Mouse (Mus musculus): ENCODE results near the gene Mageb3. TPM values are rescaled to one million over a fixed set of nuclear protein-coding genes. Genes with fewer than 3 reads are reported as not detected.

Gene Mageb3
- total RNA-seq (2012; rRNA removed), result not detected in 2 replicates
- under 1 TPM in 1 of 2 experiments, not detected in 1; 0.03 TPM for polyA plus RNA-seq (2012; ENCODE audit: insufficient read depth in 1 of 2, insufficient read length in 2 of 2, low read depth in 1 of 2, low replicate concordance in 2 of 2, missing spikeins in 1 of 2)

- H3K27ac ChIP-seq (ENCODE audit: control insufficient read depth, low read depth, low read length), result peak within 1 kb of the TSS; percentile 98
- peak within 1 kb of the TSS; percentile 73 to 100 for H3K4me3 ChIP-seq (ENCODE audit: control insufficient read depth in 1 of 2, insufficient read depth in 1 of 2, low read depth in 2 of 2, low read length in 2 of 2)
- H3K9ac ChIP-seq (ENCODE audit: control insufficient read depth, low read depth, low read length, poor library complexity, severe bottlenecking), result peak within 1 kb of the TSS; percentile 98
- peaks cover 31% of the 10 kb centered on the region for H3K79me2 ChIP-seq (ENCODE audit: control insufficient read depth, insufficient read depth, low read length, poor library complexity)
- peaks cover 0 to 3% of the 10 kb centered on the region in 2 experiments; a peak in 2 of 4 replicates for H3K4me1 ChIP-seq (ENCODE audit: control insufficient read depth in 1 of 2, insufficient read depth in 2 of 2, low read length in 2 of 2)
- peaks cover 2 to 14% of the 10 kb centered on the region in 2 experiments; a peak in 3 of 4 replicates for H3K36me3 ChIP-seq (ENCODE audit: control insufficient read depth in 1 of 2, insufficient read depth in 2 of 2, low read length in 2 of 2)
- no peaks in the 10 kb centered on the region for H3K9me3 ChIP-seq (replicated peaks; ENCODE audit: insufficient read depth, low read length)
- peak; percentile 96 for DNase-seq (ENCODE audit: low read depth, low spot score)
- H3K27me3 ChIP-seq (ENCODE audit: control insufficient read depth in 1 of 2, insufficient read depth in 2 of 2, low read length in 2 of 2), result no peaks in the 10 kb centered on the region
- no peak; the same call in 1 of the 2 replicates for TF ChIP-seq SIN3A (IDR thresholded peaks at IDR 0.05; ENCODE audit: low read length)
- TF ChIP-seq MAFK (IDR thresholded peaks at IDR 0.05; ENCODE audit: borderline replicate concordance, low read depth, low read length), result no peak
- peak; percentile 66; the same call in 1 of the 2 replicates for TF ChIP-seq TBP (IDR thresholded peaks at IDR 0.05; ENCODE audit: low read depth, low read length)
- TF ChIP-seq NRF1 (IDR thresholded peaks at IDR 0.05; ENCODE audit: insufficient read depth, low read depth, low read length, poor library complexity, severe bottlenecking), result 0 out of 2 replicates have a peak, but pooled peaks have one; percentile 43
- no peak for TF ChIP-seq MAZ (IDR thresholded peaks at IDR 0.05; ENCODE audit: low read depth, low read length)
- no peak for TF ChIP-seq POLR2AphosphoS5 (IDR thresholded peaks at IDR 0.05; ENCODE audit: borderline replicate concordance, low read depth, low read length)
- TF ChIP-seq MYC (IDR thresholded peaks at IDR 0.05; ENCODE audit: low read depth, low read length), result no peak
- no peak for TF ChIP-seq ZKSCAN1 (IDR thresholded peaks at IDR 0.05; ENCODE audit: low read depth, low read length)
- no peak for TF ChIP-seq ETS1 (IDR thresholded peaks at IDR 0.05; ENCODE audit: low read depth, low read length)
- TF ChIP-seq HCFC1 (IDR thresholded peaks at IDR 0.05; ENCODE audit: low read depth, low read length), result peak; percentile 80
- TF ChIP-seq POLR2A (IDR thresholded peaks at IDR 0.05; ENCODE audit: control insufficient read depth in 1 of 2, insufficient read depth in 1 of 2, low read depth in 1 of 2, low read length in 2 of 2, poor library complexity in 1 of 2), result peak; percentile 90 to 94
- TF ChIP-seq USF2 (IDR thresholded peaks at IDR 0.05; ENCODE audit: borderline replicate concordance in 1 of 2, insufficient read depth in 1 of 2, low read depth in 1 of 2, low read length in 2 of 2), result no peak
- TF ChIP-seq JUND (IDR thresholded peaks at IDR 0.05; ENCODE audit: low read depth, low read length), result no peak
- peak; percentile 91 for TF ChIP-seq NELFE (IDR thresholded peaks at IDR 0.05; ENCODE audit: low read depth, low read length)
- TF ChIP-seq RAD21 (IDR thresholded peaks at IDR 0.05; ENCODE audit: low read depth, low read length), result no peak
- TF ChIP-seq POLR2AphosphoS2 (IDR thresholded peaks at IDR 0.05; ENCODE audit: low read length), result peak; percentile 76
- TF ChIP-seq ZC3H11A (IDR thresholded peaks at IDR 0.05; ENCODE audit: low read depth, low read length), result no peak
- TF ChIP-seq ZNF384 (IDR thresholded peaks at IDR 0.05; ENCODE audit: low read depth, low read length), result no peak
- TF ChIP-seq MXI1 (IDR thresholded peaks at IDR 0.05; ENCODE audit: low read depth, low read length), result no peak; the same call in 1 of the 2 replicates
- TF ChIP-seq MEF2A (IDR thresholded peaks at IDR 0.05; ENCODE audit: extremely low read depth, insufficient replicate concordance, low read depth, low read length, poor library complexity, severe bottlenecking), result no peak
- TF ChIP-seq TAL1 (IDR thresholded peaks at IDR 0.05; ENCODE audit: low read length), result no peak
- peak; percentile 72 for TF ChIP-seq ZMIZ1 (IDR thresholded peaks at IDR 0.05; ENCODE audit: low read depth, low read length)
- TF ChIP-seq E2F4 (IDR thresholded peaks at IDR 0.05; ENCODE audit: borderline replicate concordance, low read depth, low read length), result peak; percentile 86; the same call in 1 of the 2 replicates
- TF ChIP-seq EP300 (IDR thresholded peaks at IDR 0.05; ENCODE audit: low read depth in 1 of 2, low read length in 2 of 2), result no peak
- TF ChIP-seq USF1 (IDR thresholded peaks at IDR 0.05; ENCODE audit: low read depth, low read length), result no peak
- no peak for TF ChIP-seq GATA1 (IDR thresholded peaks at IDR 0.05; ENCODE audit: low read depth, low read length)
- TF ChIP-seq CHD2 (IDR thresholded peaks at IDR 0.05; ENCODE audit: low read length), result no peak
- no peak for TF ChIP-seq BHLHE40 (IDR thresholded peaks at IDR 0.05; ENCODE audit: borderline replicate concordance, low read depth, low read length)
- TF ChIP-seq CHD1 (IDR thresholded peaks at IDR 0.05; ENCODE audit: low read depth, low read length), result no peak
- no peak; the same call in 1 of the 2 replicates for TF ChIP-seq KAT2A (conservative IDR thresholded peaks at IDR 0.05; ENCODE audit: low read depth, low read length)
- TF ChIP-seq MYB (IDR thresholded peaks at IDR 0.05; ENCODE audit: low read depth, low read length), result no peak
- TF ChIP-seq GABPA (IDR thresholded peaks at IDR 0.05; ENCODE audit: low read depth, low read length), result no peak
- TF ChIP-seq TCF12 (IDR thresholded peaks at IDR 0.05; ENCODE audit: low read depth, low read length), result peak; percentile 45; the same call in 1 of the 2 replicates
- TF ChIP-seq MAX (IDR thresholded peaks at IDR 0.05; ENCODE audit: low read length), result no peak
- TF ChIP-seq ELF1 (IDR thresholded peaks at IDR 0.05; ENCODE audit: low read depth, low read length), result no peak; the same call in 1 of the 2 replicates
- TF ChIP-seq SMC3 (IDR thresholded peaks at IDR 0.05; ENCODE audit: low read depth, low read length), result no peak
- TF ChIP-seq RCOR1 (IDR thresholded peaks at IDR 0.05; ENCODE audit: low read depth, low read length), result no peak; the same call in 1 of the 2 replicates
Observed at GRCm38 (mm10) chr2:121955765-121956223, at the start of gene Mageb3, which contains the start of gene Ctdspl2. Gene Mageb3 (minus strand): TSS chr2:121956092. Gene Ctdspl2 (plus strand): TSS chr2:121956001.
